Mouse (Mus musculus): ENCODE data around the gene Pstpip1. TPM values are rescaled to one million over a fixed set of nuclear protein-coding genes. Genes with fewer than 3 reads are reported as not detected.

The Pstpip1 gene
- polyA plus RNA-seq, 1 experiment from 2014 or later: 0.69 TPM

- no peak for ATAC-seq
- no peak overlapping the region for H3K9ac ChIP-seq (ENCODE audit: low read depth, low read length)
- 28% methylated on average over 7 of the region's 11 CpGs for WGBS
- no peak overlapping the region for H3K27ac ChIP-seq (ENCODE audit: low read depth, low read length)
- TF ChIP-seq CTCF (IDR thresholded peaks at IDR 0.05; ENCODE audit: low read depth): no peak
- peaks cover 10% of the 10 kb centered on the region; the same call in 1 of the 2 replicates for H3K36me3 ChIP-seq (ENCODE audit: control insufficient read depth, insufficient read depth)
- H3K4me3 ChIP-seq (ENCODE audit: low read depth, low read length): no peak overlapping the region
- H3K4me1 ChIP-seq (replicated peaks; ENCODE audit: control insufficient read depth, insufficient read depth, low read length): no peaks in the 10 kb centered on the region
- 0 out of 2 replicates have a peak, but pooled peaks cover 3% of the 10 kb centered on the region for H3K27me3 ChIP-seq (replicated peaks; ENCODE audit: control insufficient read depth, insufficient read depth, low read length)
- H3K4me2 ChIP-seq (replicated peaks; ENCODE audit: low read depth): peak overlapping the region; percentile 24; the same call in 1 of the 2 replicates
- H3K9me3 ChIP-seq (ENCODE audit: control insufficient read depth): no peaks in the 10 kb centered on the region
Measured at GRCm38 (mm10) chr9:56124561-56124960, 34.8 kb downstream of the Pstpip1 start.

GRCm38 (mm10) chr9:56126453-56127173 is 36.9 kb downstream of the Pstpip1 start:
- Histone ChIP-seq H3K36me3 (ENCODE audit: control insufficient read depth, insufficient read depth) (peaks cover 18% of the 10 kb centered on the region; the same call in 1 of the 2 replicates), H3K4me1 (replicated peaks; ENCODE audit: control insufficient read depth, insufficient read depth, low read length) (no peaks in the 10 kb centered on the region), H3K9ac (ENCODE audit: low read depth, low read length) (no peak overlapping the region), H3K4me3 (ENCODE audit: low read depth, low read length) (no peak overlapping the region), H3K4me2 (replicated peaks; ENCODE audit: low read depth) (no peak overlapping the region), H3K27me3 (replicated peaks; ENCODE audit: control insufficient read depth, insufficient read depth, low read length) (no peaks in the 10 kb centered on the region), H3K9me3 (ENCODE audit: control insufficient read depth) (no peaks in the 10 kb centered on the region), H3K27ac (ENCODE audit: low read depth, low read length) (no peak overlapping the region)
- WGBS: 84% methylated on average over 16 of the region's 16 CpGs
- TF ChIP-seq CTCF (IDR thresholded peaks at IDR 0.05; ENCODE audit: low read depth): no peak
- no peak for ATAC-seq

GRCm38 (mm10) chr9:56128331-56128730 is 38.6 kb downstream of the Pstpip1 start:
- Histone ChIP-seq H3K27ac (ENCODE audit: low read depth, low read length) (no peak overlapping the region), H3K27me3 (replicated peaks; ENCODE audit: control insufficient read depth, insufficient read depth, low read length) (no peaks in the 10 kb centered on the region), H3K4me3 (ENCODE audit: low read depth, low read length) (no peak overlapping the region), H3K36me3 (ENCODE audit: control insufficient read depth, insufficient read depth) (peaks cover 22% of the 10 kb centered on the region), H3K4me1 (replicated peaks; ENCODE audit: control insufficient read depth, insufficient read depth, low read length) (no peaks in the 10 kb centered on the region), H3K4me2 (replicated peaks; ENCODE audit: low read depth) (no peak overlapping the region), H3K9ac (ENCODE audit: low read depth, low read length) (no peak overlapping the region), H3K9me3 (ENCODE audit: control insufficient read depth) (no peaks in the 10 kb centered on the region)
- 82% methylated on average over 9 of the region's 9 CpGs for WGBS
- ATAC-seq: no peak
- TF ChIP-seq CTCF (IDR thresholded peaks at IDR 0.05; ENCODE audit: low read depth): no peak

- no peak for ATAC-seq
- Histone ChIP-seq H3K4me3 (ENCODE audit: low read depth, low read length) (no peak overlapping the region), H3K36me3 (ENCODE audit: control insufficient read depth, insufficient read depth) (peaks cover 32% of the 10 kb centered on the region), H3K4me2 (replicated peaks; ENCODE audit: low read depth) (no peak overlapping the region), H3K9me3 (ENCODE audit: control insufficient read depth) (no peaks in the 10 kb centered on the region), H3K27ac (ENCODE audit: low read depth, low read length) (no peak overlapping the region), H3K27me3 (replicated peaks; ENCODE audit: control insufficient read depth, insufficient read depth, low read length) (no peaks in the 10 kb centered on the region), H3K9ac (ENCODE audit: low read depth, low read length) (no peak overlapping the region; the same call in 1 of the 2 replicates), H3K4me1 (replicated peaks; ENCODE audit: control insufficient read depth, insufficient read depth, low read length) (no peaks in the 10 kb centered on the region; the same call in 1 of the 2 replicates)
- TF ChIP-seq CTCF (IDR thresholded peaks at IDR 0.05; ENCODE audit: low read depth): no peak
- WGBS: 89% methylated on average over 3 of the region's 3 CpGs
Measured at GRCm38 (mm10) chr9:56129951-56130350, 40.2 kb downstream of the Pstpip1 start.

- H3K9me3 ChIP-seq (ENCODE audit: control insufficient read depth): no peaks in the 10 kb centered on the region
- ATAC-seq: no peak
- peaks cover 32% of the 10 kb centered on the region for H3K36me3 ChIP-seq (ENCODE audit: control insufficient read depth, insufficient read depth)
- 59% methylated on average over 4 of the region's 4 CpGs for WGBS
- H3K9ac ChIP-seq (ENCODE audit: low read depth, low read length): no peak overlapping the region; the same call in 1 of the 2 replicates
- no peak overlapping the region for H3K27ac ChIP-seq (ENCODE audit: low read depth, low read length)
- H3K27me3 ChIP-seq (replicated peaks; ENCODE audit: control insufficient read depth, insufficient read depth, low read length): no peaks in the 10 kb centered on the region
- H3K4me2 ChIP-seq (replicated peaks; ENCODE audit: low read depth): no peak overlapping the region
- no peak for TF ChIP-seq CTCF (IDR thresholded peaks at IDR 0.05; ENCODE audit: low read depth)
- H3K4me1 ChIP-seq (replicated peaks; ENCODE audit: control insufficient read depth, insufficient read depth, low read length): no peaks in the 10 kb centered on the region; the same call in 1 of the 2 replicates
- no peak overlapping the region for H3K4me3 ChIP-seq (ENCODE audit: low read depth, low read length)
Measured at GRCm38 (mm10) chr9:56130536-56130935, 40.8 kb downstream of the Pstpip1 start.

GRCm38 (mm10) chr9:56131813-56132525 is 42.2 kb downstream of the Pstpip1 start:
- ATAC-seq: no peak; the same call in 1 of the 2 replicates
- no peaks in the 10 kb centered on the region for H3K9me3 ChIP-seq (ENCODE audit: control insufficient read depth)
- WGBS: 49% methylated on average over 10 of the region's 10 CpGs
- no peaks in the 10 kb centered on the region for H3K27me3 ChIP-seq (replicated peaks; ENCODE audit: control insufficient read depth, insufficient read depth, low read length)
- no peak overlapping the region for H3K4me2 ChIP-seq (replicated peaks; ENCODE audit: low read depth)
- no peaks in the 10 kb centered on the region; the same call in 1 of the 2 replicates for H3K4me1 ChIP-seq (replicated peaks; ENCODE audit: control insufficient read depth, insufficient read depth, low read length)
- no peak overlapping the region; the same call in 1 of the 2 replicates for H3K9ac ChIP-seq (ENCODE audit: low read depth, low read length)
- TF ChIP-seq CTCF (IDR thresholded peaks at IDR 0.05; ENCODE audit: low read depth): no peak
- H3K4me3 ChIP-seq (ENCODE audit: low read depth, low read length): no peak overlapping the region
- H3K27ac ChIP-seq (ENCODE audit: low read depth, low read length): peak overlapping the region; percentile 46; the same call in 1 of the 2 replicates
- H3K36me3 ChIP-seq (ENCODE audit: control insufficient read depth, insufficient read depth): peaks cover 42% of the 10 kb centered on the region

All from intestine, postnatal 0 days (tissue).